12 mouse cellular contexts compared by ENCODE assay signal in the genomic region with DNA sequence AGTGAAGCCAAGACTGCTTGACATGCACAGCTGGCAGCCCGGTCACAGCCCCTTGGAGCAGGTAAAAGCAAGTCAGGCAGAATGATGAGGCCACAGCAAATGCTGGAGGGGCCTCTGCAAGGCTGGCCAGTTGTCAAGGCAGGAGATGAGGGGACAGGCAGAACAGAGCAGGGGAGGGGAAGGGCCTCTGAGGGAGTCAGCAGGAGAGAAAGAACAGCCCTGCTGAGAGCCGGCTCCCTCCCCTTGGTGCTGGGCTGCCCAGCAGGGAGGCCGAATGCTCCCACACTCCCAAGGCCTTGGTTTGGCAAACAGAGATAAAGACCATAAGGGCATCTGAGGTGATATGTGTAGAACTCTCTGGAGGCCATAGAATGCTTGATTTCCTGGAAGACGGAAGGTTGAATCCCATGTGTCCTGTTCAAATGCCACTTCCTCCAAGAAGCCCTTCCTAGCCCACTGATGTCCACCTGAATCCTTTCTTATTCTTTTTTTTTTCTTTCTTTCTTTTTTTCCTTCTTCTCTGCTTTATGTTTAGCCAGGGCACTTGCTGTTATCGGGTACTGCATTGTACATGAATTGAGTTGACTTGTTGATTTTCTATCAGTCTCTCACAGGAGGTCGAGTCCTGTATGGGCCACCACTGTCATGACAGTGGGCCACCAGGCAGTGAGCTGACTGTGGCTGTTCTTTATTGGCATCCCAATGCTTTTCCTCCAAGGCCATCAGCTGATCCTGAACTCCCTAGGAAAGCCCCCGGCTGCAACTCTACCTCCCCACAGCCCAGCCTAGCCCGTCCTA.
DNase-seq lines count a peak whose midpoint lies in the region; ATAC-seq lines count a peak whose summit lies in the region.
"Had no signal": no experiment of that assay in that cellular context is flagged by ENCODE, and none has a peak within 500 bp of the region (broad histone marks: within the 10 kb centered on the region; RNA-seq: fewer than 3 reads in every experiment).

No protein-coding gene starts in this region.

- no peaks in the 10 kb centered on the region for H3K9me3 ChIP-seq in heart, embryonic 12.5 days (replicated peaks)
- H3K9me3 ChIP-seq: embryonic facial prominence, embryonic 13.5 days; heart, embryonic 13.5 days had no signal

- H3K27ac ChIP-seq in heart, embryonic 12.5 days (ENCODE audit: poor library complexity, severe bottlenecking) = no peak overlapping the region
- H3K27ac ChIP-seq: embryonic facial prominence, embryonic 13.5 days; heart, embryonic 13.5 days had no signal

- H3K4me2 ChIP-seq in heart, embryonic 12.5 days = no peak overlapping the region
- H3K4me2 ChIP-seq: embryonic facial prominence, embryonic 13.5 days; heart, embryonic 13.5 days had no signal

- H3K36me3 ChIP-seq in heart, embryonic 12.5 days = peaks cover 4% of the 10 kb centered on the region; the same call in 1 of the 2 replicates
- H3K36me3 ChIP-seq: embryonic facial prominence, embryonic 13.5 days; heart, embryonic 13.5 days had no signal

- 57% methylated on average over 8 of the region's 8 CpGs for WGBS in heart, embryonic 12.5 days

- peaks cover 34% of the 10 kb centered on the region for H3K4me1 ChIP-seq in heart, embryonic 12.5 days (replicated peaks)
- H3K4me1 ChIP-seq: embryonic facial prominence, embryonic 13.5 days had no signal

- no peak for DNase-seq in heart, postnatal 4 days
- peak; percentile 79 for DNase-seq in ovary, adult 18-20 months (ENCODE audit: low spot score)
- no peak for DNase-seq in ovary, postnatal 10 days (ENCODE audit: low spot score)
- DNase-seq in liver = peak; percentile 45
- DNase-seq in testis, postnatal 10 days (ENCODE audit: low spot score) = peak; percentile 63
- no peak for DNase-seq in lung, adult 18-20 months
- DNase-seq: lung, adult 2 months; midbrain, embryonic 14.5 days had no signal

- H3K27me3 ChIP-seq in heart, embryonic 12.5 days (replicated peaks) = no peaks in the 10 kb centered on the region
- H3K27me3 ChIP-seq: heart, embryonic 13.5 days had no signal

- H3K9ac ChIP-seq in heart, embryonic 12.5 days = peak overlapping the region; percentile 35; the same call in 1 of the 2 replicates
- H3K9ac ChIP-seq: embryonic facial prominence, embryonic 13.5 days; heart, embryonic 13.5 days had no signal

- ATAC-seq in heart, embryonic 12.5 days (ENCODE audit: insufficient number of reproducible peaks, low FRiP score) = peak; percentile 52; the same call in 1 of the 2 replicates
- ATAC-seq: CD4-positive, CD25-positive, alpha-beta regulatory T cell, adult 4 months had no signal

- H3K4me3 ChIP-seq in heart, embryonic 12.5 days = no peak overlapping the region
- H3K4me3 ChIP-seq: embryonic facial prominence, embryonic 13.5 days; heart, embryonic 13.5 days had no signal

Comparison
In these comparisons a context has a peak if more than half of its experiments do, and no peak if none do; other contexts are left out.
1. DNase-seq: peak in ovary, adult 18-20 months (single experiment), liver (single experiment) and testis, postnatal 10 days (single experiment); none in heart, postnatal 4 days (single experiment), ovary, postnatal 10 days (single experiment) and lung, adult 18-20 months (0 of 2).